Mouse (Mus musculus) ES-E14 (cell line): ENCODE measurements at regions not wholly inside any gene's neighbourhood (a gene's known extent, or its start where the extent isn't known, plus 50 kb on each side); places are given as distances from the start of the nearest gene placed in this dataset.

ENCODE experiments used
- CHD2 ChIP-seq: IDR thresholded peaks from 2 replicates; pipeline ENCODE4 v1.6.1; 2014; ENCODE audit warnings: mild to moderate bottlenecking, low read depth, low read length, inconsistent platforms
- MAFK ChIP-seq: IDR thresholded peaks from 2 replicates; pipeline ENCODE4 v1.6.1; 2014; ENCODE audit warnings: mild to moderate bottlenecking, low read depth, low read length, inconsistent platforms; ENCODE audit not compliant: insufficient read depth
- ZC3H11A ChIP-seq: IDR thresholded peaks from 2 replicates; pipeline ENCODE4 v1.6.1; 2012; ENCODE audit warnings: low read depth, mild to moderate bottlenecking, inconsistent platforms, low read length, borderline replicate concordance
- ZNF384 ChIP-seq: IDR thresholded peaks from 2 replicates; pipeline ENCODE4 v1.6.1; 2012; ENCODE audit warnings: low read depth, low read length, inconsistent platforms

GRCm38 (mm10) chr12:27018366-27018765 is 324.0 kb downstream of the Sox11 start:
- TF ChIP-seq CHD2 (no peak), ZC3H11A (no peak), ZNF384 (no peak), MAFK (no peak)
